Mouse (Mus musculus): ENCODE data around the gene Rhoh.

- TF ChIP-seq CTCF (conservative IDR thresholded peaks at IDR 0.05 in 1 of 2, IDR thresholded peaks at IDR 0.05 in 1 of 2; ENCODE audit: low read depth in 2 of 2, low read length in 2 of 2): no peak
- TF ChIP-seq POLR2A (IDR thresholded peaks at IDR 0.05; ENCODE audit: low read depth, low read length): no peak
- no peak for TF ChIP-seq PAX5 (IDR thresholded peaks at IDR 0.05; ENCODE audit: low read length)
- TF ChIP-seq ZNF384 (IDR thresholded peaks at IDR 0.05; ENCODE audit: low read depth, low read length): no peak
- TF ChIP-seq ETS1 (conservative IDR thresholded peaks at IDR 0.05; ENCODE audit: low read depth, low read length): no peak
- no peak for TF ChIP-seq CHD1 (IDR thresholded peaks at IDR 0.05; ENCODE audit: low read depth, low read length)
- TF ChIP-seq SMC3 (IDR thresholded peaks at IDR 0.05; ENCODE audit: low read depth, low read length): no peak
- no peak for TF ChIP-seq EP300 (IDR thresholded peaks at IDR 0.05; ENCODE audit: low read length)
- TF ChIP-seq MAZ (IDR thresholded peaks at IDR 0.05; ENCODE audit: low read depth, low read length): no peak
These were observed 23.0 kb upstream of the Rhoh start for GRCm38 (mm10) chr5:65838053-65838452.

Data from CH12.LX (cell line).